Mouse (Mus musculus) midbrain, embryonic 12.5 days (tissue): ENCODE results near the gene Gpx1. TPM values are rescaled to one million over a fixed set of nuclear protein-coding genes. Genes with fewer than 3 reads are reported as not detected.

Experiments
- ATAC-seq: fragments of 200-750 bp; cut with Nextera tagmentation; 2 replicates; pipeline ENCODE4 v1.8.0; 2017; ENCODE audit warnings: low read depth, moderate TSS enrichment, moderate library complexity; ENCODE audit not compliant: low FRiP score
- H3K27ac ChIP-seq: fragments of 300-500 bp; sonication (generic); replicated peaks from 2 replicates; pipeline ENCODE4 v1.5.1; 2016; ENCODE audit warnings: mild to moderate bottlenecking
- H3K27me3 ChIP-seq: fragments of 300-500 bp; sonication (generic); 2 replicates; pipeline ENCODE4 v1.6.1; 2016; ENCODE audit warnings: mild to moderate bottlenecking
- H3K36me3 ChIP-seq: fragments of 300-500 bp; sonication (generic); 2 replicates; pipeline ENCODE4 v1.6.1; 2016
- H3K4me1 ChIP-seq: fragments of 300-500 bp; sonication (generic); 2 replicates; pipeline ENCODE4 v1.6.1; 2016
- H3K4me2 ChIP-seq: fragments of 300-500 bp; sonication (generic); replicated peaks from 2 replicates; pipeline ENCODE4 v1.6.1; 2016; ENCODE audit warnings: mild to moderate bottlenecking, moderate library complexity
- H3K4me3 ChIP-seq: fragments of 300-500 bp; sonication (generic); 2 replicates; pipeline ENCODE4 v1.5.1; 2016; ENCODE audit warnings: mild to moderate bottlenecking
- H3K9ac ChIP-seq: fragments of 300-500 bp; sonication (generic); replicated peaks from 2 replicates; pipeline ENCODE4 v1.6.1; 2016; ENCODE audit warnings: mild to moderate bottlenecking, moderate library complexity
- H3K9me3 ChIP-seq: fragments of 300-500 bp; sonication (generic); 2 replicates; pipeline ENCODE4 v1.6.1; 2016; ENCODE audit warnings: mild to moderate bottlenecking
- WGBS: fragments of 180-500 bp; shearing (Covaris S2); methylation state at CpG from one replicate; pipeline ENCODE4 v1.1.7; 2016; 5-methylcytosine and 5-hydroxymethylcytosine counted together
- polyA plus RNA-seq: library from polyadenylated mRNA; unstranded; fragments of >200 nt; fragmentation: Nextera tagmentation; extraction: Ambion mirVana; gene quantifications from 2 replicates; pipeline ENCODE4 v1.2.1, GENCODE M21; 2016

Gpx1 gene
- polyA plus RNA-seq: 656 and 692 TPM in 2 replicates

- ATAC-seq: peak; percentile 95
- peak within 1 kb of the TSS; percentile 78 for H3K4me2 ChIP-seq
- no peaks in the 10 kb centered on the region for H3K9me3 ChIP-seq
- peaks cover 24% of the 10 kb centered on the region for H3K36me3 ChIP-seq
- H3K27ac ChIP-seq: peak within 1 kb of the TSS; percentile 91
- peak within 1 kb of the TSS; percentile 92 for H3K9ac ChIP-seq
- H3K4me1 ChIP-seq: peaks cover 19% of the 10 kb centered on the region
- WGBS: under 1% methylated on average over 49 of the region's 49 CpGs
- peak within 1 kb of the TSS; percentile 81 for H3K4me3 ChIP-seq
- no peaks in the 10 kb centered on the region for H3K27me3 ChIP-seq
Measured at GRCm38 (mm10) chr9:108338886-108339781, at the start of gene Gpx1. Gpx1 (plus strand) TSS chr9:108338903.

DNA sequence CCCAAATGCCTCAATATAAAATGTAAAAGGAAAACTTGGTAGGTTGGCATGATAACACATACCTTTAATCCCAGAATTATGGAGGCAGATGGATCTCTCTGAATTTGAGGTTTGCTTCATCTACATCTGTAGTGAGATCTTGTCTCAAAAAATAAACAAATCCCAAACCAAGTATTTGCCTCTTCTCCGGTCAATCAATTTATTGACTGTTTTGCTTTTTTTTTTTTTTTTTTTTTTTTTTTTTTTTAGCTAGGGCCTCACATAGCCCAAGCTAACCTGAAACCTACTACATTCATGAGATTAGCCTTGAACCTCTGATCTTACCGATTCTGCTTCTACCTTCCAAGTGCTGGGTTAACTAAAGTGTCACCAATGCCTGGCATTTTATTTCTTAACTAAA lies 49.4 kb upstream of the Gpx1 start:
- ATAC-seq: no peak
- Histone ChIP-seq H3K27me3 (no peaks in the 10 kb centered on the region), H3K27ac (peak overlapping the region; percentile 90), H3K4me3 (peak overlapping the region; percentile 58), H3K4me2 (peak overlapping the region; percentile 66), H3K4me1 (peaks cover 10% of the 10 kb centered on the region), H3K9ac (peak overlapping the region; percentile 63; the same call in 1 of the 2 replicates), H3K36me3 (peaks cover 9% of the 10 kb centered on the region; the same call in 1 of the 2 replicates), H3K9me3 (no peaks in the 10 kb centered on the region)
- WGBS: 63% methylated on average over 2 of the region's 2 CpGs

DNA sequence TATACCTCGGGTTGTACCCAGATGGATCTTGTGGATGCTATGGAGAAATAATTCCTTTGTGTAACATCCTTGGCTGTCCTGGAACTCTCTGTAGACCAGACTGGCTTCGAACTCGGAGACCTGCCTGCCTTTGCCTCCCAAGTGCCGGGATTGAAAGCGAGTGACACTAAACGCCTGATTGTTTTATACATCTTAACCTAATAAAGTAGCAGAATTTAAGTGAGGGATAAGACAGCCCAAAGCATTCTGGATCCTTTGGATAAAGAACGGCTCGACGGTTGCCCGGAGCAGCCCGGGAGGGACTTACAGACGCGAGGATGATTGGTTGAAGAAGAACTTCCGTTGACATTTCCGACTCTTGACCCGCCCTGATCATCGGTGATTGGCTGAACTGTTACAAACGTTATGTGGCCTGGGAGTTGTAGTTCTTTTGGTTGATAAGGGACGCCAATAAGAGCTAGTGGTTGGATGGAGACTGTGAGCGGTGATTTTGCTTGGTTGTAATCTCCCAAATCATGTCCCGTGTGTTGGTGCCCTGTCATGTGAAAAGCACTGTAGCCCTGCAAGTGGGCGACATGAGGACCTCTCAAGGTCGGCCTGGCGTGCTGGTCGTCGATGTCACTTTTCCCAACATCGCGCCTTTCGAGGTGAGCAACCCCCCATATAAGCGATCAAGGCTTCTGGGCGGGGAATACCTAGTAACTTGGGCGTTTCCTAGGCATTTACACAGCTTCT lies 48.5 kb upstream of the Gpx1 start, which contains the start of gene Nicn1:
TSS of gene Nicn1 (plus strand) at position 414 of the 735 bp plus-strand sequence.
- ATAC-seq: peak; percentile 97

GRCm38 (mm10) chr9:108290773-108291172 lies 47.9 kb upstream of the Gpx1 start:
- Histone ChIP-seq H3K27ac (peak overlapping the region; percentile 69), H3K9me3 (no peaks in the 10 kb centered on the region), H3K4me2 (peak overlapping the region; percentile 66), H3K9ac (peak overlapping the region; percentile 52), H3K36me3 (peaks cover 18% of the 10 kb centered on the region; the same call in 1 of the 2 replicates), H3K4me1 (peaks cover 11% of the 10 kb centered on the region), H3K27me3 (no peaks in the 10 kb centered on the region), H3K4me3 (peak overlapping the region; percentile 58)
- 48% methylated on average over 6 of the region's 6 CpGs for WGBS
- peak; percentile 25; the same call in 1 of the 2 replicates for ATAC-seq

More for the DNA sequence above, 48.5 kb upstream of the Gpx1 start, which contains the start of gene Nicn1:
- H3K27ac ChIP-seq: peak within 1 kb of the TSS; percentile 90
- H3K9ac ChIP-seq: peak within 1 kb of the TSS; percentile 63
- H3K4me2 ChIP-seq: peak within 1 kb of the TSS; percentile 66
- peaks cover 10% of the 10 kb centered on the region for H3K4me1 ChIP-seq
- H3K9me3 ChIP-seq: no peaks in the 10 kb centered on the region
- H3K27me3 ChIP-seq: no peaks in the 10 kb centered on the region
- under 1% methylated on average over 32 of the region's 32 CpGs for WGBS
- H3K36me3 ChIP-seq: peaks cover 15% of the 10 kb centered on the region; the same call in 1 of the 2 replicates
- peak within 1 kb of the TSS; percentile 58 for H3K4me3 ChIP-seq

DNA sequence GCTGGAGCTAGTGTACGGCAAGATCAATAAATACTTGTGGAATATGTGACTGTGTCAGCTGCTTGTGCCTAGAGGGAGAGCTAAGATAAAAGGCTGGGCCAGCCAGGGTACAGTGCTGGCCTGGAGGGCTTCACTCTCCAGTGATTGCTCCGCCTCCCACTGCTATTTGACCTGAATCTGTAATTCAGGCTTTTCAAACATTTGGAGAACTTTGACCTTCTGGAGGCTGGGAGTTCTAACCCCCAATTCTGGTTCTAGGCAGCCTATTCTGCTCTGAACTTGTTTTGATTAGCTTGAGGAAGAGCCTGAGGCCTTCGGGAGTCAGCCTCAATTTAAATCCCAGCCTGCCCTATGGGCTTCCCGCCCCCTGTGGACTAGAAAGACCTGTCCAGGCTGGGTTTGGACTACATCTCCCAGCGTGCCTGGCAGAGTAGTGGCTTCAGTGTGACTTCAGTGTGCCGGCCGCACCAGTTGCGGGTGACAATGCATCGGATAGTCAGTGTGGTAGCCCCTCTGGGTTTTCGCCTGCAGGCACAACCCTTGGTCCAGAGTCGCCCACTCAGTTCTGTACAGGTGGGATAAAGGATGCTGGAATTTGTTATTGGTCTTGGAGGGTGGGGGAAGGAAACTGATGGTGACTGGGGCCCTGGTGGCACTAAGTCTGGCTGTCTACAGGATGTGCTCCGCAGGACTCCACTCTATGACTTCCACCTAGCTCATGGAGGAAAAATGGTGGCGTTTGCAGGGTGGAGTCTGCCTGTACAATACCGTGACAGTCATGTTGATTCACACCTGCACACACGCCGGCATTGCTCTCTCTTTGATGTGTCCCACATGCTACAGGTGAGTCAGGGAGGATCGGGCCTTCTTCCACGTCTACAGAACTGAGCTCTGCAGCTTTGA lies 42.0 kb upstream of the Gpx1 start, which contains the start of gene Amt:
TSS of gene Amt (plus strand) at position 401 of the 903 bp plus-strand sequence.
- Histone ChIP-seq H3K9me3 (no peaks in the 10 kb centered on the region), H3K27ac (peak within 1 kb of the TSS; percentile 68), H3K4me2 (peak within 1 kb of the TSS; percentile 56), H3K36me3 (peaks cover 41% of the 10 kb centered on the region), H3K9ac (peak within 1 kb of the TSS; percentile 51), H3K4me1 (peaks cover 21% of the 10 kb centered on the region), H3K4me3 (peak within 1 kb of the TSS; percentile 36), H3K27me3 (no peaks in the 10 kb centered on the region)
- peak; percentile 84 for ATAC-seq
- WGBS: 20% methylated on average over 18 of the region's 18 CpGs

GRCm38 (mm10) chr9:108301853-108302252 lies 36.9 kb upstream of the Gpx1 start:
- no peaks in the 10 kb centered on the region for H3K27me3 ChIP-seq
- no peaks in the 10 kb centered on the region for H3K9me3 ChIP-seq
- no peak for ATAC-seq
- no peak overlapping the region for H3K4me3 ChIP-seq
- H3K4me1 ChIP-seq: peaks cover 21% of the 10 kb centered on the region
- peaks cover 42% of the 10 kb centered on the region for H3K36me3 ChIP-seq
- H3K27ac ChIP-seq: no peak overlapping the region
- H3K4me2 ChIP-seq: no peak overlapping the region
- 81% methylated on average over 3 of the region's 3 CpGs for WGBS
- H3K9ac ChIP-seq: no peak overlapping the region

DNA sequence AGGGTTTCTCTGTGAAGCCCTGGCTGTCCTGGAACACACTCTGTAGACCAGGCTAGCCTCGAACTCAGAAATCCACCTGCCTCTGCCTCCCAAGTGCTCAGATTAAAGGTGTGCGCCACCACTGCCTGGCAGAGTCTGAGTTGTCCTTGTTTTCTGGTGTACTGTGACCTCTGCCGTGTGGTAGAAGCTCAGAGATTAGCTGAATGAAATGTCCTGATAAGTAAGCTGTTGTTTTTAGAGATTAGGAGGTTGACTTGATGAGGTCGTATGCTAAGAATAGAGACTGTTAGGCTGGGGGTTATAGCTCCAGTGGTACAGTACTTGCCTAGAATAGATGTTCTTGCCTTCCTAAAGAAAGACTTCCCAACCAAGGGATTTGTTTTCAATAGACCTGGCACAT lies 34.0 kb upstream of the Gpx1 start:
- Histone ChIP-seq H3K27ac (peak overlapping the region; percentile 100; the same call in 1 of the 2 replicates), H3K4me3 (peak overlapping the region; percentile 92), H3K36me3 (peaks cover 33% of the 10 kb centered on the region), H3K9me3 (no peaks in the 10 kb centered on the region), H3K9ac (peak overlapping the region; percentile 75; the same call in 1 of the 2 replicates), H3K27me3 (no peaks in the 10 kb centered on the region), H3K4me2 (peak overlapping the region; percentile 83), H3K4me1 (peaks cover 34% of the 10 kb centered on the region)
- 83% methylated on average over 4 of the region's 4 CpGs for whole genome bisulfite sequencing
- ATAC-seq: no peak

- Histone ChIP-seq H3K4me1 (peaks cover 34% of the 10 kb centered on the region), H3K4me2 (peak overlapping the region; percentile 83), H3K9me3 (no peaks in the 10 kb centered on the region), H3K9ac (peak overlapping the region; percentile 75), H3K4me3 (peak overlapping the region; percentile 92), H3K36me3 (peaks cover 32% of the 10 kb centered on the region), H3K27me3 (no peaks in the 10 kb centered on the region), H3K27ac (peak overlapping the region; percentile 100)
- ATAC-seq: 0 out of 2 replicates have a peak, but pooled peaks have one; percentile 2
- WGBS: 8% methylated on average over 1 of the region's 1 CpGs
Measured at GRCm38 (mm10) chr9:108305170-108305569, 33.5 kb upstream of the Gpx1 start.

GRCm38 (mm10) chr9:108305629-108306520 lies 32.8 kb upstream of the Gpx1 start, which contains the start of the genes Rhoa and Tcta:
Rhoa (plus strand) TSS chr9:108306129.
Tcta (minus strand) TSS chr9:108306160.
- peaks cover 25% of the 10 kb centered on the region for H3K36me3 ChIP-seq
- peak within 1 kb of the TSS; percentile 83 for H3K4me2 ChIP-seq
- peak; percentile 95 for ATAC-seq
- H3K4me1 ChIP-seq: peaks cover 34% of the 10 kb centered on the region
- H3K4me3 ChIP-seq: peak within 1 kb of the TSS; percentile 92
- peak within 1 kb of the TSS; percentile 100 for H3K27ac ChIP-seq
- H3K9ac ChIP-seq: peak within 1 kb of the TSS; percentile 98
- under 1% methylated on average over 79 of the region's 81 CpGs for WGBS
- H3K27me3 ChIP-seq: no peaks in the 10 kb centered on the region
- H3K9me3 ChIP-seq: no peaks in the 10 kb centered on the region

GRCm38 (mm10) chr9:108306571-108306980 lies 32.1 kb upstream of the Gpx1 start:
- Histone ChIP-seq H3K4me1 (peaks cover 34% of the 10 kb centered on the region), H3K36me3 (peaks cover 19% of the 10 kb centered on the region), H3K4me2 (peak overlapping the region; percentile 83), H3K9me3 (no peaks in the 10 kb centered on the region), H3K27ac (peak overlapping the region; percentile 100), H3K4me3 (peak overlapping the region; percentile 92), H3K9ac (peak overlapping the region; percentile 98), H3K27me3 (no peaks in the 10 kb centered on the region)
- ATAC-seq: peak; percentile 76
- WGBS: under 1% methylated on average over 48 of the region's 51 CpGs
